Mouse (Mus musculus): Measurements from ENCODE around the gene Rps18. TPM values are rescaled to one million over a fixed set of nuclear protein-coding genes. Genes with fewer than 3 reads are reported as not detected.
A peak's percentile ranks its signal among the peaks of the same experiment; 100 is the strongest.

Rps18 gene
- polyA plus RNA-seq, 1 experiment from 2014 or later: 1,499 TPM

DNA sequence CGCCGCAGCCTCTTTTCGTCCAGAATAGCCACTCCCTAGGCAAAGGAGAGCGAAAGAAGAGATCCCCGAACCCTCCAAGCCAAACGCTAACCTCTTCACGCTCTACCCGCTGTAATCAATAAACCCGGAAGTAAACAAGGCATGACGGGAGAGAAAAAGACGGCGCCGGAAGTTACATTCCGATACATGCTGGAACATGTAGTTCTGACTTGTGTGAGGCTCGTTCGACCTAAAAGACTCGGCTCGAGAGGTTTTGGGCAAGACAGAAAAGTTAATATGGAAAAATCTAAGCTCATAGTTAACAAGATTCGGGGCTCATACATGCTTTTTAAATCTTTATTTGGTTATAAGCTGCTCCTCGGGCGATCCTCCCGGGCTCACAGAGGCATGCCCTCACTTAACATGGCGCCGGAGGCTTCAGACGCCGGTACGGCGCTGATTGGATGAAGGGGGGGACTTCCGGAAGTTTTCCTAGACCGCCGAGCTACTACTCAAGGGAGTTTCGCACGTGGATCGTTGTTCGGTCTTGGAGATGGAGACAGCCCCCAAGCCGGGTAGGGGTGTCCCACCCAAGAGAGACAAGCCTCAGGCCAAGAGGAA lies 15.5 kb downstream of the Rps18 start, which contains the start of the genes Pfdn6 and Wdr46:
Gene Pfdn6, minus strand, starts transcription at position 138 of the 600 bp plus-strand sequence.
Gene Wdr46, plus strand, starts transcription at position 455 of the 600 bp plus-strand sequence.
- H3K9me3 ChIP-seq (replicated peaks): no peaks in the 10 kb centered on the region
- WGBS (ENCODE audit: insufficient replicate concordance): under 1% methylated on average over 36 of the region's 36 CpGs
- peak; percentile 87 for ATAC-seq (ENCODE audit: low read depth)

DNA sequence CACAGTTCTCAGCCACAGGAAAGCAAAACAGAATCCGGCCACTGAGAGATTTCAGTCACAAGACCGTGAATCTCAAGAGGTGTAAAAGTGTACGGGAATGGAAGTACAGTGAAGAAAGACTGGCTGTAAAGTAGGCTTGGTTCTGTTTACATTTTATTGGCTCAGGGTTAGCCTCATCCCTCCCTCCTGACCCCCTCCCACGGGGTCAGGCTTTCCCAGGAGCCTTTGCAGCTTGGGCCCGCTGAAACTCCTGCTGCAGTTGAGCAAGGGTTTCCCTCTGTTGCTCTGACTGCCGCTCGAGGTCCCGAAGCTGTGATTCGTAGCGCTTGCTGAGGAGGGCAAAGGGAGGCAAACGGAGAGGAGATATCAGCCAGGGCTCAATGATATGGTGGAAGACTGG lies 17.0 kb downstream of the Rps18 start:
- H3K9ac ChIP-seq: peak overlapping the region; percentile 86
- peak overlapping the region; percentile 84 for H3K4me2 ChIP-seq
- peaks cover 61% of the 10 kb centered on the region for H3K36me3 ChIP-seq
- no peaks in the 10 kb centered on the region for H3K27me3 ChIP-seq
- WGBS (ENCODE audit: insufficient replicate concordance): 67% methylated on average over 11 of the region's 11 CpGs
- DNase-seq (no peak), ATAC-seq (ENCODE audit: low read depth) (no peak)
- H3K4me3 ChIP-seq (replicated peaks): peak overlapping the region; percentile 79
- peak overlapping the region; percentile 70; the same call in 1 of the 2 replicates for H3K27ac ChIP-seq
- H3K9me3 ChIP-seq (replicated peaks): no peaks in the 10 kb centered on the region
- peaks cover 38% of the 10 kb centered on the region for H3K4me1 ChIP-seq (replicated peaks)

More for the DNA sequence above, 15.5 kb downstream of the Rps18 start, which contains the start of the genes Pfdn6 and Wdr46:
- Histone ChIP-seq H3K27ac (peak within 1 kb of the TSS; percentile 70), H3K4me1 (replicated peaks) (peaks cover 36% of the 10 kb centered on the region), H3K27me3 (no peaks in the 10 kb centered on the region), H3K4me2 (peak within 1 kb of the TSS; percentile 84), H3K4me3 (replicated peaks) (peak within 1 kb of the TSS; percentile 79), H3K9ac (peak within 1 kb of the TSS; percentile 86), H3K36me3 (peaks cover 66% of the 10 kb centered on the region)
- DNase-seq: peak; percentile 85

- H3K27ac ChIP-seq: no peak overlapping the region
- H3K4me3 ChIP-seq (replicated peaks): no peak overlapping the region
- ATAC-seq (ENCODE audit: low read depth) (no peak), DNase-seq (no peak)
- no peak overlapping the region for H3K4me2 ChIP-seq
- peaks cover 61% of the 10 kb centered on the region for H3K36me3 ChIP-seq
- no peaks in the 10 kb centered on the region for H3K9me3 ChIP-seq (replicated peaks)
- 85% methylated on average over 15 of the region's 15 CpGs for WGBS (ENCODE audit: insufficient replicate concordance)
- no peak overlapping the region for H3K9ac ChIP-seq
- H3K27me3 ChIP-seq: no peaks in the 10 kb centered on the region
- H3K4me1 ChIP-seq (replicated peaks): peaks cover 46% of the 10 kb centered on the region
Measured at GRCm38 (mm10) chr17:33936993-33937392, 18.8 kb downstream of the Rps18 start.

- H3K27me3 ChIP-seq: no peaks in the 10 kb centered on the region
- H3K27ac ChIP-seq: no peak overlapping the region
- H3K4me2 ChIP-seq: no peak overlapping the region
- DNase-seq (no peak), ATAC-seq (ENCODE audit: low read depth) (no peak)
- peaks cover 49% of the 10 kb centered on the region for H3K4me1 ChIP-seq (replicated peaks)
- H3K36me3 ChIP-seq: peaks cover 60% of the 10 kb centered on the region
- H3K4me3 ChIP-seq (replicated peaks): no peak overlapping the region
- H3K9me3 ChIP-seq (replicated peaks): no peaks in the 10 kb centered on the region
- H3K9ac ChIP-seq: no peak overlapping the region
- WGBS (ENCODE audit: insufficient replicate concordance): 82% methylated on average over 21 of the region's 21 CpGs
Measured at GRCm38 (mm10) chr17:33935422-33936055, 20.3 kb downstream of the Rps18 start.

GRCm38 (mm10) chr17:33932970-33933369 lies 22.8 kb downstream of the Rps18 start:
- no peaks in the 10 kb centered on the region for H3K9me3 ChIP-seq (replicated peaks)
- 87% methylated on average over 15 of the region's 15 CpGs for whole genome bisulfite sequencing (ENCODE audit: insufficient replicate concordance)
- peaks cover 49% of the 10 kb centered on the region for H3K36me3 ChIP-seq
- DNase-seq (no peak), ATAC-seq (ENCODE audit: low read depth) (no peak)
- H3K4me3 ChIP-seq (replicated peaks): no peak overlapping the region
- no peak overlapping the region for H3K27ac ChIP-seq
- no peaks in the 10 kb centered on the region for H3K27me3 ChIP-seq
- H3K4me2 ChIP-seq: no peak overlapping the region
- no peak overlapping the region for H3K9ac ChIP-seq
- H3K4me1 ChIP-seq (replicated peaks): peaks cover 50% of the 10 kb centered on the region

GRCm38 (mm10) chr17:33932448-33932847 lies 23.4 kb downstream of the Rps18 start:
- Histone ChIP-seq H3K9me3 (replicated peaks) (no peaks in the 10 kb centered on the region), H3K4me3 (replicated peaks) (no peak overlapping the region), H3K27me3 (no peaks in the 10 kb centered on the region), H3K36me3 (peaks cover 51% of the 10 kb centered on the region), H3K4me2 (no peak overlapping the region), H3K9ac (no peak overlapping the region), H3K27ac (no peak overlapping the region), H3K4me1 (replicated peaks) (peaks cover 55% of the 10 kb centered on the region)
- DNase-seq (no peak), ATAC-seq (ENCODE audit: low read depth) (no peak)
- WGBS (ENCODE audit: insufficient replicate concordance): 87% methylated on average over 14 of the region's 14 CpGs

- Histone ChIP-seq H3K4me3 (replicated peaks) (no peak overlapping the region), H3K9me3 (replicated peaks) (no peaks in the 10 kb centered on the region), H3K27me3 (no peaks in the 10 kb centered on the region), H3K36me3 (peaks cover 46% of the 10 kb centered on the region), H3K9ac (no peak overlapping the region), H3K4me2 (no peak overlapping the region), H3K4me1 (replicated peaks) (peaks cover 55% of the 10 kb centered on the region), H3K27ac (no peak overlapping the region)
- ATAC-seq (ENCODE audit: low read depth): no peak
- DNase-seq: no peak
- 93% methylated on average over 11 of the region's 11 CpGs for WGBS (ENCODE audit: insufficient replicate concordance)
Measured at GRCm38 (mm10) chr17:33931947-33932346, 23.9 kb downstream of the Rps18 start.

DNA sequence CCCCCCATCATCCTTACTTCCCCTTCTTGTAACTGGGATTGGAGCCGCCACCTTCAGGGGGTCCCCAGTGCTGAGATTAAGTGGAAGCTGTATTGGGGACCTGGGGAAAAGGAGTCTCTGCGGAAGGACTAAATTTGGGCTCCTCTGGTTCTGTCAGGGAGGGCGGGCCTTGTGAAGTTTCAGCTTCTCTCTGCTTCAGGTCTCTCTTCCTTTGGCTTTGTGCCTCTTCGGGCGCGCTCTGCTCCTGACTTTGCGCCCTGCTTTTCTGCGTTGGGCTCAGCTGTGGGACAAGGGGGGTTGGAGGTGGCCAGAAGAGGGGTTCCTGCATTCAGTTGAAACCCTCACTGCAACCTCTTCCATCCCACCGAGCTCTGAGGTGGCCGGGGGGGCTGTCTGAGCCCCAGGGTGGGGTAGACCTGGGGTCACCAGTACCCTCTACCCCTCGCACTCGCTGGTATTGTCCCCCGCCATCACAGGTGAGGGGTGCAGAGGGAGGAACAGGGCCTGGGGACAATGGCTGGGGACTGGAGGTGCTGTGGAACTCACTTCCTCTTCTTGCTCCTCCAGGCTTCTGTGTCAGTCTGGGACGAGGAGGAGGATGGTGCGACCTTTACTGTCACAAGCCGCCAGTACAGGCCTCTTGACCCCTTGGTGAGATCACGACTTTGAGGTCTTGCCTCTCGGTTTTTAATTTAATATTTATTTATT lies 24.5 kb downstream of the Rps18 start:
- Histone ChIP-seq H3K4me1 (replicated peaks) (peaks cover 55% of the 10 kb centered on the region), H3K27ac (peak overlapping the region; percentile 29), H3K9ac (peak overlapping the region; percentile 92), H3K9me3 (replicated peaks) (no peaks in the 10 kb centered on the region), H3K27me3 (no peaks in the 10 kb centered on the region), H3K4me2 (peak overlapping the region; percentile 100), H3K36me3 (peaks cover 47% of the 10 kb centered on the region), H3K4me3 (replicated peaks) (peak overlapping the region; percentile 88)
- ATAC-seq (ENCODE audit: low read depth) (no peak), DNase-seq (no peak)
- WGBS (ENCODE audit: insufficient replicate concordance): 50% methylated on average over 18 of the region's 18 CpGs

- ATAC-seq (ENCODE audit: low read depth) (peak; percentile 17; the same call in 1 of the 2 replicates), DNase-seq (peak; percentile 51)
- Histone ChIP-seq H3K27me3 (no peaks in the 10 kb centered on the region), H3K36me3 (peaks cover 51% of the 10 kb centered on the region), H3K4me2 (peak overlapping the region; percentile 100), H3K27ac (peak overlapping the region; percentile 96), H3K4me3 (replicated peaks) (peak overlapping the region; percentile 88), H3K9ac (peak overlapping the region; percentile 92), H3K4me1 (replicated peaks) (peaks cover 59% of the 10 kb centered on the region), H3K9me3 (replicated peaks) (no peaks in the 10 kb centered on the region)
- 1% methylated on average over 45 of the region's 45 CpGs for whole genome bisulfite sequencing (ENCODE audit: insufficient replicate concordance)
Measured at GRCm38 (mm10) chr17:33930280-33931158, 25.3 kb downstream of the Rps18 start.

DNA sequence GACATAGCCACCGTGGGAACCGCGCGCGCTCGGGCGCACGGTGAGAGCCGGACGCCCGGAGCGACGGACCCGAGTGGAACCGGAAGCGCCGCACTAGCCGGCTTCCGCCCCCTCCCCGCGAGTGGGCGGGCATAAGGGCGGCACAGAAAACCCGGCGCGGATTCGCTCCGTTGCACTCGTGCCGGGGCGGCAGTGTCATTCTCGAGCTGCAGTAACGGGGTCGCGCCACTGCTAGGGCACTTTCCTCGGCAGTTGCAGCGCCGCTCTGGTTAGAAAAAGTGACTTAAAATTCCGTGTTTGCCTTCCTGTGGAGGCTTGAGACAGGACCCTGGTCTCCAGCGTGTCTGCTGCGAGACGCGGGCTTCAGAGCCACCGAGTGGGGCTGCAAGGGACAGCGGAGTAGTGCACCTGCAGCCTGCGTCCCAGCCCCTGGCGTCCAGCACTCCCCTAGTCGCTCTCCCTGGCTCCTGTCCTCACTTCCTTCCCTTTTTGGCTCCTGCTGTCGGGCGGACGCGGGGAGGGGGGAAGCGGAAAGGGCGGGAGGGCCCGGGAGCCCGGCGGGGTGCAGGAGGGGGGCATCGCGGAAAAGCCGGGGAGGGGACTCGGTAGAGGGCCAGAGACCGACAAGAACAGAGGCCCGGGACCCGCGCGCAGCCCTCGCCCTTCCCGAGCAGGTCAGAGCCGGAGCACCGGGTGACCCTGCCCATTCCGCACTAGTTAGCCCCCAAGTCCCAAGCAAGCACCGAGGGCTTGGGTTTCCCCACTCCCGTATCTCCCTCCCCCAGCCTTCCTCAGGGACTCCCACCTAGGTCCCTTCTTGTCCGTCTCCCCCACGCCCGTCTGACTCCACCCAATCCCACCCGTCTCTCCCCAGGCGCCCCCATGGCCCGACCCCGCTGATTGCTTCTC lies 26.2 kb downstream of the Rps18 start, which contains the start of gene Rgl2:
Gene Rgl2, plus strand, starts transcription at position 173 of the 909 bp plus-strand sequence.
- Histone ChIP-seq H3K27me3 (no peaks in the 10 kb centered on the region), H3K4me1 (replicated peaks) (peaks cover 65% of the 10 kb centered on the region), H3K27ac (peak within 1 kb of the TSS; percentile 96)

More for the DNA sequence above, 26.2 kb downstream of the Rps18 start, which contains the start of gene Rgl2:
- DNase-seq (peak; percentile 91), ATAC-seq (ENCODE audit: low read depth) (peak; percentile 79)
- 0% methylated on average over 77 of the region's 80 CpGs for WGBS (ENCODE audit: insufficient replicate concordance)
- Histone ChIP-seq H3K9ac (peak within 1 kb of the TSS; percentile 92), H3K9me3 (replicated peaks) (no peaks in the 10 kb centered on the region), H3K4me3 (replicated peaks) (peak within 1 kb of the TSS; percentile 88), H3K36me3 (peaks cover 52% of the 10 kb centered on the region), H3K4me2 (peak within 1 kb of the TSS; percentile 100)
